Mouse (Mus musculus) olfactory bulb, adult 2 months (tissue): ENCODE measurements around the gene Tnc.

Source experiments
- CTCF ChIP-seq: fragments of 200-500 bp; IDR thresholded peaks from 2 replicates; pipeline ENCODE4 v1.5.1; 2012; ENCODE audit warnings: low read depth, mild to moderate bottlenecking, low read length, moderate library complexity; ENCODE audit not compliant: insufficient read depth
- POLR2A ChIP-seq: fragments of 200-500 bp; IDR thresholded peaks from 2 replicates; pipeline ENCODE4 v1.6.1; 2012; ENCODE audit warnings: mild to moderate bottlenecking, low read depth, low read length, moderate library complexity; ENCODE audit not compliant: insufficient read depth

DNA sequence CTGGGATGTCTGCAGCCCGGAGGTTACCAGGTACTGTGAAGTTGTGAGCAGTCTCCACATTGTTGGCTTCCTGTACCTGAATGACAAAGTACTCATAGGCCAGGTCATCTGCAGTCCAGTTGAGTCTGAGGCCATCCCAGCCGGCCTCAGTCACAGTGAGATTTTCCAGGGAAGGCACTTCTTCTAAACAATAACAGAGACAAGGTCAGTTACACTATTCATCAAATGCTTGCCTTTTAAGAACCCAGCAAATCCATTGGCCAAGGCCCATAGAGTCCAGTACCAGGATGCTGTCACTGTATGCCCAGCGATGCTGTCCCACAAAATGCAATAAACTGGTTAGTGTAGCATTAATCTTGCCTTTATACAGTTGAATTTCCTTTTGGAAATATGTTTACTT, 46.0 kb downstream of the Tnc start:
- TF ChIP-seq POLR2A (no peak), CTCF (no peak)
